In the genomic region with DNA sequence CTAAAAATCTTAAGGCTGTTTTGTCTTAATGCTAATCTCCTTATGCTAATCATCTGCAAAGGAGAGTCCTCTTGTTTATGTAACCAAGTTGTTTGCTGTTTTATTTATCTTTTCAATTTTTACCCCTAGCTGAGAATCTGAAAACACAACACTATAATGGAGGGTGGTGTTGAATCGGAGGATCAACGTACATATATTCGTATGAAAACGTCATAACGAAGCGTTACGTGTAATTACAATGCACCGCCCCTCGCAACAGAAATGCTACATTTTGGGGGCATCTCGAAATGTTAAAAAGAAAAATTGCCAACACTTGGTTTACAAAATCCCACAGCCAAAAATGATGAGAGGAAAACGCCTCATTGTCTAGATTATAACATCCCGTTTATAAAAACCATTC, we compare ENCODE assay signal across 7 mouse cellular contexts. TPM values are rescaled to one million over a fixed set of nuclear protein-coding genes. Genes with fewer than 3 reads are reported as not detected.
A peak's percentile ranks its signal among the peaks of the same experiment; 100 is the strongest.
DNase-seq lines count a peak whose midpoint lies in the region; ATAC-seq lines count a peak whose summit lies in the region.

No protein-coding gene starts in this region.

- peak overlapping the region; percentile 94 for H3K27ac ChIP-seq in lung, embryonic 16.5 days (ENCODE audit: low read length)
- H3K27ac ChIP-seq in embryonic facial prominence, embryonic 13.5 days, result peak overlapping the region; percentile 94; the same call in 1 of the 2 replicates
- peak overlapping the region; percentile 97 for H3K27ac ChIP-seq in limb, embryonic 10.5 days

- H3K9ac ChIP-seq in lung, embryonic 16.5 days (ENCODE audit: low read length), result peak overlapping the region; percentile 89
- H3K9ac ChIP-seq in embryonic facial prominence, embryonic 13.5 days, result peak overlapping the region; percentile 84

- no peak for ATAC-seq in lung, embryonic 16.5 days (ENCODE audit: low read depth)
- ATAC-seq in embryonic facial prominence, embryonic 13.5 days (ENCODE audit: insufficient number of reproducible peaks, insufficient read depth, low FRiP score, low TSS enrichment, low read depth), result no peak

- no peaks in the 10 kb centered on the region for H3K36me3 ChIP-seq in lung, embryonic 16.5 days (ENCODE audit: control insufficient read depth, insufficient read depth, low read length)
- H3K36me3 ChIP-seq in embryonic facial prominence, embryonic 13.5 days, result peaks cover 8% of the 10 kb centered on the region
- peaks cover 30% of the 10 kb centered on the region for H3K36me3 ChIP-seq in limb, embryonic 10.5 days
- H3K36me3 ChIP-seq in splenic B cell, adult 2 months (ENCODE audit: control insufficient read depth, insufficient read depth, low read length, poor library complexity, severe bottlenecking), result no peaks in the 10 kb centered on the region

- WGBS in lung, embryonic 16.5 days, result under 1% methylated on average over 12 of the region's 12 CpGs
- WGBS in embryonic facial prominence, embryonic 13.5 days, result 0% methylated on average over 12 of the region's 12 CpGs
- WGBS in limb, embryonic 10.5 days, result under 1% methylated on average over 12 of the region's 12 CpGs

- DNase-seq in lung, postnatal 14 days, result no peak
- DNase-seq in limb, embryonic 10.5 days (ENCODE audit: low spot score), result no peak
- DNase-seq in splenic B cell, adult 2 months (ENCODE audit: low read depth, low spot score), result peak; percentile 27
- no peak for DNase-seq in urinary bladder, adult 2 months (ENCODE audit: low spot score)
- DNase-seq in adrenal gland, adult 18-20 months (ENCODE audit: low spot score in 2 of 2), result no peak

- peak overlapping the region; percentile 79 for H3K4me2 ChIP-seq in lung, embryonic 16.5 days (ENCODE audit: low read depth, low read length)
- peak overlapping the region; percentile 69 for H3K4me2 ChIP-seq in embryonic facial prominence, embryonic 13.5 days

- peaks cover 7% of the 10 kb centered on the region; the same call in 1 of the 2 replicates for H3K4me1 ChIP-seq in lung, embryonic 16.5 days (replicated peaks; ENCODE audit: control insufficient read depth, insufficient read depth, low read length)
- peaks cover 11% of the 10 kb centered on the region for H3K4me1 ChIP-seq in embryonic facial prominence, embryonic 13.5 days
- peaks cover 16% of the 10 kb centered on the region for H3K4me1 ChIP-seq in limb, embryonic 10.5 days

- peak overlapping the region; percentile 95 for H3K4me3 ChIP-seq in lung, embryonic 16.5 days (ENCODE audit: low read length)
- peak overlapping the region; percentile 94 for H3K4me3 ChIP-seq in embryonic facial prominence, embryonic 13.5 days
- H3K4me3 ChIP-seq in limb, embryonic 10.5 days, result peak overlapping the region; percentile 76

- no peaks in the 10 kb centered on the region for H3K27me3 ChIP-seq in lung, embryonic 16.5 days (ENCODE audit: control insufficient read depth, insufficient read depth, low read depth, low read length)
- H3K27me3 ChIP-seq in embryonic facial prominence, embryonic 13.5 days, result no peaks in the 10 kb centered on the region
- no peaks in the 10 kb centered on the region for H3K27me3 ChIP-seq in limb, embryonic 10.5 days (ENCODE audit: low read depth, poor library complexity, severe bottlenecking)
- H3K27me3 ChIP-seq in splenic B cell, adult 2 months (ENCODE audit: control insufficient read depth, insufficient read depth, low read length, poor library complexity, severe bottlenecking), result no peaks in the 10 kb centered on the region

- H3K9me3 ChIP-seq in lung, embryonic 16.5 days (ENCODE audit: control insufficient read depth, low read length), result no peaks in the 10 kb centered on the region
- H3K9me3 ChIP-seq in embryonic facial prominence, embryonic 13.5 days, result no peaks in the 10 kb centered on the region
- H3K9me3 ChIP-seq in limb, embryonic 10.5 days (replicated peaks), result no peaks in the 10 kb centered on the region

RNA-seq across cellular contexts. Expression of a gene that starts 0.9 kb away (rescaled TPM):
- 10.8 and 13.5 TPM in 2 replicates for polyA plus RNA-seq in lung, embryonic 16.5 days (2015; fragmentation: Nextera tagmentation; extraction: Ambion mirVana)
- 18.3 and 22.9 TPM in 2 replicates for polyA plus RNA-seq in embryonic facial prominence, embryonic 13.5 days (2015; fragmentation: Nextera tagmentation; extraction: Ambion mirVana)
- polyA plus RNA-seq in limb, embryonic 10.5 days (2016; fragmentation: Nextera tagmentation; extraction: Ambion mirVana), result 38.3 and 39.1 TPM in 2 replicates
- polyA plus RNA-seq in urinary bladder, adult 2 months (2012; rRNA removed), result 1.0 and 1.1 TPM in 2 replicates
- 1 to 10 TPM; 1.5 to 2.0 TPM for total RNA-seq in adrenal gland, adult 18-20 months (2021)

RNA-seq across cellular contexts. Expression of a gene that starts 38.7 kb away (rescaled TPM):
- 5.1 and 5.2 TPM in 2 replicates for polyA plus RNA-seq in lung, embryonic 16.5 days (2015; fragmentation: Nextera tagmentation; extraction: Ambion mirVana)
- 5.6 TPM in 2 replicates for polyA plus RNA-seq in embryonic facial prominence, embryonic 13.5 days (2015; fragmentation: Nextera tagmentation; extraction: Ambion mirVana)
- polyA plus RNA-seq in limb, embryonic 10.5 days (2016; fragmentation: Nextera tagmentation; extraction: Ambion mirVana), result 9.0 and 10.7 TPM in 2 replicates
- polyA plus RNA-seq in urinary bladder, adult 2 months (2012; rRNA removed), result 1.5 and 1.7 TPM in 2 replicates
- total RNA-seq in adrenal gland, adult 18-20 months (2021), result 1 to 10 TPM; 1.7 to 2.5 TPM

RNA-seq across cellular contexts. Expression of a gene that starts 38.7 kb away (rescaled TPM):
- 98.6 and 107 TPM in 2 replicates for polyA plus RNA-seq in lung, embryonic 16.5 days (2015; fragmentation: Nextera tagmentation; extraction: Ambion mirVana)
- 99.2 and 102 TPM in 2 replicates for polyA plus RNA-seq in embryonic facial prominence, embryonic 13.5 days (2015; fragmentation: Nextera tagmentation; extraction: Ambion mirVana)
- 137 and 138 TPM in 2 replicates for polyA plus RNA-seq in limb, embryonic 10.5 days (2016; fragmentation: Nextera tagmentation; extraction: Ambion mirVana)
- polyA plus RNA-seq in urinary bladder, adult 2 months (2012; rRNA removed), result 41.5 and 51.4 TPM in 2 replicates
- total RNA-seq in adrenal gland, adult 18-20 months (2021), result 10 to 100 TPM; 33.4 to 37.6 TPM

RNA-seq across cellular contexts. Expression of a gene that starts 38.9 kb away (rescaled TPM):
- 0.18 and 0.25 TPM in 2 replicates for polyA plus RNA-seq in lung, embryonic 16.5 days (2015; fragmentation: Nextera tagmentation; extraction: Ambion mirVana)
- 0.18 and 0.21 TPM in 2 replicates for polyA plus RNA-seq in embryonic facial prominence, embryonic 13.5 days (2015; fragmentation: Nextera tagmentation; extraction: Ambion mirVana)
- 0.06 and 0.24 TPM in 2 replicates for polyA plus RNA-seq in limb, embryonic 10.5 days (2016; fragmentation: Nextera tagmentation; extraction: Ambion mirVana)
- 3.8 and 5.3 TPM in 2 replicates for polyA plus RNA-seq in urinary bladder, adult 2 months (2012; rRNA removed)
- 1 to 10 TPM; 3.4 to 4.9 TPM for total RNA-seq in adrenal gland, adult 18-20 months (2021)

RNA-seq across cellular contexts. Expression of a gene that starts 50.0 kb away (rescaled TPM):
- 6.6 and 7.3 TPM in 2 replicates for polyA plus RNA-seq in lung, embryonic 16.5 days (2015; fragmentation: Nextera tagmentation; extraction: Ambion mirVana)
- polyA plus RNA-seq in embryonic facial prominence, embryonic 13.5 days (2015; fragmentation: Nextera tagmentation; extraction: Ambion mirVana), result 6.8 and 8.3 TPM in 2 replicates
- 4.5 and 5.1 TPM in 2 replicates for polyA plus RNA-seq in limb, embryonic 10.5 days (2016; fragmentation: Nextera tagmentation; extraction: Ambion mirVana)
- 9.7 and 11.9 TPM in 2 replicates for polyA plus RNA-seq in urinary bladder, adult 2 months (2012; rRNA removed)
- total RNA-seq in adrenal gland, adult 18-20 months (2021), result 1 to 10 TPM; 7.6 to 7.8 TPM
